Mouse (Mus musculus): ENCODE measurements around the gene Ppp2r3a.

Gene Ppp2r3a

DNA sequence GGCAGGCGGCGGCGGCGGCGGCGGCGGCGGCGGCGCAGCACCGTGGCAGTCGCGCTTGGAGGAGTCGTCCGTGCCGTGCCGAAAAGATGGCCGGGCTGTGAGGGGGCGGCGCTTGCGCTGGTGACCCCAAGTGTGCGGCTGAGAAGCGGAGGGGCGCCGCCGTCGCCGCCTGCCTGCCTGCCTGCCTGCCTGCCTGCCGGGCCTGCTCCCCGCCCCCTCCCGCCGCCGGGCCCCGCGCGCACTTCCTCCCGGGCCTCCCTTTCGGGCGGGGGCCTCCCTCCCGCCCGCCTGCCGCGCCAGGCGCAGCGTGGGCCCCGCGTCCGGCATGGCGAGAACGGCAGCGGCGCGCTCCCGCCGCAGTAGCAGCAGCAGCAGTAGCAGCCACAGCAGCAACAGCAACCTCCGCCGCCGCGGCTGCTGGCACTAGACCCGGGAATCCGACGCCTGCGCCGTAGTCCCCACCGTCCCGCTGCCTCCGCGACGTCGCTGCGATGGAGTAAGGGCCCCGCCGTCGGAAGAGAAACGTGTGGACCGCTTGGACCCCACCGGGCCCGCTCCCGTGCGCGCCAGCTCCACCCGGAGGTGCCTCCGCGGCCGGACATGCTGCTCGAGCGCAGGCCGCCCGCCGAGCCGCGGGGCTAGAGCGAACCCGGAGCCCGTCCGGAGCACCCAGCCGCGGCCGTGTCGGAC is 177.1 kb downstream of the Ppp2r3a start:
- no peak for DNase-seq (ENCODE audit: low read depth, low spot score)

DNA sequence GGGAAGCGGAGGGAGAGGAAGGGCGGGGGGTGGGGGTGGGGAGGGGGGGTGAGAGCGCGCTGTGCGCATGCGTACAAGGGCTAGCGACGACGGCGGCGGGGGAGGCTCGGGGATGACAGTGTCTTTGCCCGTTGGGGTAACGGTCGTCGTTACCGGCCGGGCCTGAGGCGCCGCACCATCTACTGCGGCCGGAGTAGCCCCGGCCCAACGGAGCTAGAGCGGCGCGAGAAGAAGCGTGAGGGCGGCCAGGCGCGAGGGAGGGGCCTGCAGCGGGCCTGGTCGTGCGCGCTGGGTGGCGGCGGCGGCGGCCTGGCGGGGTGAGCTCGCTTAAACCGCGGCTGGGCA is 177.6 kb downstream of the Ppp2r3a start, which contains the start of gene Msl2:
Gene Msl2 (plus strand): TSS at position 115 of the 345 bp plus-strand sequence.
- DNase-seq (ENCODE audit: low read depth, low spot score), result no peak

DNA sequence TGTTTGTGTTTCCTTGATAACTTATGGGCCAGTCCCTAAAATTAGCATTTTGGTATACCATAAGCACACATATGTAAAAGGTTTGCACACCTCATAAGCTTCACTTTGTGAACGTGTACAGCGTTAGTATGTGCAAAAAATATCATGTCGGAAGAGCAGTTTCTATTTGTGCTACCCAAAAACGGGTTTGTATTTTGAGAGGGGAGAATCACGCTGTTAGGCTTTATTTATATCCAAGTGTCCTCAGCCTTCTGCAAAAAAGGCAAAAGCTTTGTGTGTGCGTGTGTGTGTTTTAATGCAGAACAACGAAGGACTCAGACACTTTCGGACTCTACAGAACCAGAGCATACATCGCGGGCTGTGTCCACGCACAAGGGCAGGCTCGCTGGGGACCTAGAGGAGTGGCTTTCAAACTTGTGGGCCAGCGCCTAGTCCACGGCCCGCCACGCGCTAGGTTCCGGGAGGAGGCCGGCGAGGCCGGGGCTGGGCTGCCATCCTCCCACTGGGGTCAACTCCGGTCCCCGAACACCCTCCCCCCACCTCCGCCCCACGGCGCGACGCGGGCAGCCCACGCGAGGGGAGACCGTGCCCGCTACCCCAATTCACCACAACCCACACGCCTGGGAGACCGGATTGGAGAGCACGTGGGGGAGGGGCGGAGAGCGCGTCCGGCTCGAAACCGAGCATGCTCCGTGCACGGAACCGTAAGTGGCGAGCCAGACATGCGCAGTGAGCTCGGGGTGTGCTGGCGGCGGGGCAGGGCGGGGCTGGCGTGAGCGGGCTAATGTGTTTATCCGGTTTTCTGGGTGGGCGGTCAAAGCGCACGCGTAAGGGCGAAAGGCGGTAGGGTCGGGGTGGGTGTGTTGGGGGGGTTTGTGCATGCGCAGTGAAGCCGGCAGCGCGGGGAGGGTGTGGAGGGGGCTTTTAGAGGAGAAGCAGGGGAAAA is 178.3 kb downstream of the Ppp2r3a start:
- DNase-seq (ENCODE audit: low read depth, low spot score), result peak; percentile 98

DNA sequence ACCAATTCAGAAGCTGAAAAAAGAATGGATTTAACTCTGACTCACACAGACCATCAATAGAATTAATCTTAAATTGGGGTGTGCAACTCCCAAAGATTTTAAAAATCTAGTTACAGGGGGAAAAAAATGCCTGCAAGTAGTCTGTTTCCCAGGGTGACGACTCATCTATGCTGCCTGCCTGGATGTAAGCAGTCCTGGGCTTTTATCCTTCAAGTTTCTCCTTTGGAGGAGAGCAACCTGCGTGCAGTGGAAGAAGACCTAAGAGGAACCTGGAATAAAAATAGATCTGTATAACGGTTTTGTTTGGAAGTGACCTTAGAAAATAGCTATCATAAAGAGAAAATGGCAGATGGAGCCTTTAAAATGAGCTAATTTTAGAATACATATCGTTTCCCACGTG is 179.1 kb downstream of the Ppp2r3a start:
- no peak for DNase-seq (ENCODE audit: low read depth, low spot score)

GRCm38 (mm10) chr9:101069781-101070180 is 181.8 kb downstream of the Ppp2r3a start:
- DNase-seq (ENCODE audit: low read depth, low spot score), result no peak

- DNase-seq (ENCODE audit: low read depth, low spot score), result no peak
These were observed 186.5 kb downstream of the Ppp2r3a start for GRCm38 (mm10) chr9:101065076-101065602.

GRCm38 (mm10) chr9:101062253-101062780 is 189.3 kb downstream of the Ppp2r3a start:
- DNase-seq (ENCODE audit: low read depth, low spot score), result no peak

GRCm38 (mm10) chr9:101061035-101061434 is 190.6 kb downstream of the Ppp2r3a start:
- DNase-seq (ENCODE audit: low read depth, low spot score), result no peak

GRCm38 (mm10) chr9:101057156-101057555 is 194.4 kb downstream of the Ppp2r3a start:
- DNase-seq (ENCODE audit: low read depth, low spot score), result no peak

All from brain, embryonic 18.5 days (tissue).